Mouse (Mus musculus) CH12.LX (cell line): Measurements from ENCODE around the gene Fndc9. TPM values are rescaled to one million over a fixed set of nuclear protein-coding genes. Genes with fewer than 3 reads are reported as not detected.

Experiments used
- DNase-seq: peaks from one replicate; pipeline ENCODE4 v3.0.0-alpha.2; 2013; ENCODE audit errors: extremely low read depth
- H3K27ac ChIP-seq: 2 replicates; pipeline ENCODE4 v1.5.1; 2012; ENCODE audit warnings: low read depth, mild to moderate bottlenecking, control low read depth, moderate library complexity; ENCODE audit not compliant: insufficient read depth
- H3K27me3 ChIP-seq: replicated peaks from 2 replicates; pipeline ENCODE3; 2012; ENCODE audit warnings: inconsistent platforms
- H3K36me3 ChIP-seq, 2 experiments: replicated peaks in 1 of 2; 2 replicates each; pipeline versions ENCODE3 to v1.6.1; 2012; ENCODE audit warnings: inconsistent platforms in 1 of 2, low read length in 1 of 2, mild to moderate bottlenecking in 1 of 2, mixed read lengths in 1 of 2, moderate library complexity in 1 of 2; ENCODE audit not compliant: control insufficient read depth in 1 of 2, insufficient read depth in 1 of 2
- H3K4me1 ChIP-seq, 2 experiments: 2 replicates each; pipeline ENCODE4 v1.6.1; 2012; ENCODE audit warnings: inconsistent platforms in 1 of 2, moderate library complexity in 1 of 2; ENCODE audit not compliant: insufficient read depth in 2 of 2, control insufficient read depth in 1 of 2
- H3K4me2 ChIP-seq: 2 replicates; pipeline ENCODE4 v1.6.1; 2012; ENCODE audit warnings: low read depth, mild to moderate bottlenecking, control low read depth; ENCODE audit not compliant: poor library complexity, insufficient read depth, severe bottlenecking
- H3K4me3 ChIP-seq, 3 experiments: fragments of 150-350 bp in 1 of 3; sonication (generic) in 1 of 3; replicated peaks in 1 of 3; 2 replicates each; pipeline versions ENCODE3 to v1.5.1; 2011 to 2012; ENCODE audit warnings: low read depth in 2 of 3, low read length in 2 of 3, mild to moderate bottlenecking in 2 of 3, moderate library complexity in 2 of 3, control low read depth in 1 of 3, improper control_type of control experiment in 1 of 3, inconsistent platforms in 1 of 3, mixed read lengths in 1 of 3; ENCODE audit not compliant: poor library complexity in 1 of 3
- H3K79me2 ChIP-seq: replicated peaks from 2 replicates; pipeline ENCODE4 v1.6.1; 2012; ENCODE audit warnings: mild to moderate bottlenecking, moderate library complexity; ENCODE audit not compliant: control insufficient read depth, poor library complexity, insufficient read depth, severe bottlenecking; ENCODE audit errors: extremely low read depth
- H3K9ac ChIP-seq: 2 replicates; pipeline ENCODE4 v1.6.1; 2012; ENCODE audit warnings: low read depth, mild to moderate bottlenecking, control low read depth, moderate library complexity; ENCODE audit not compliant: insufficient read depth
- H3K9me3 ChIP-seq: replicated peaks from 2 replicates; pipeline ENCODE3; 2012; ENCODE audit warnings: low read length, inconsistent platforms, mixed read lengths
- BHLHE40 ChIP-seq: IDR thresholded peaks from 2 replicates; pipeline ENCODE4 v1.6.1; 2011; ENCODE audit warnings: mild to moderate bottlenecking, low read depth, low read length, improper control_type of control experiment
- CHD2 ChIP-seq: IDR thresholded peaks from 2 replicates; pipeline ENCODE4 v1.6.1; 2011; ENCODE audit warnings: low read length, improper control_type of control experiment
- CTCF ChIP-seq, 2 experiments: IDR thresholded peaks in 1 of 2; conservative IDR thresholded peaks in 1 of 2; 2 replicates each; pipeline ENCODE4 v1.5.1; 2011 to 2012; ENCODE audit warnings: low read depth in 2 of 2, low read length in 2 of 2, improper control_type of control experiment in 1 of 2, inconsistent platforms in 1 of 2, mild to moderate bottlenecking in 1 of 2, moderate library complexity in 1 of 2
- E2F4 ChIP-seq: IDR thresholded peaks from 2 replicates; pipeline ENCODE4 v1.6.1; 2011; ENCODE audit warnings: low read depth, low read length, improper control_type of control experiment; ENCODE audit not compliant: insufficient replicate concordance
- ELF1 ChIP-seq: IDR thresholded peaks from 2 replicates; pipeline ENCODE4 v1.6.1; 2014; ENCODE audit warnings: low read depth, mild to moderate bottlenecking, inconsistent platforms, low read length, improper control_type of control experiment
- EP300 ChIP-seq: IDR thresholded peaks from 2 replicates; pipeline ENCODE4 v1.6.1; 2011; ENCODE audit warnings: low read length, improper control_type of control experiment
- ETS1 ChIP-seq: conservative IDR thresholded peaks from 2 replicates; pipeline ENCODE4 v1.6.1; 2012; ENCODE audit warnings: low read depth, mild to moderate bottlenecking, inconsistent platforms, low read length, improper control_type of control experiment, moderate library complexity
- GABPA ChIP-seq: IDR thresholded peaks from 2 replicates; pipeline ENCODE4 v1.6.1; 2012; ENCODE audit warnings: low read depth, low read length, improper control_type of control experiment, inconsistent platforms; ENCODE audit not compliant: insufficient replicate concordance
- HCFC1 ChIP-seq: IDR thresholded peaks from 2 replicates; pipeline ENCODE4 v1.6.1; 2012; ENCODE audit warnings: low read depth, mild to moderate bottlenecking, inconsistent platforms, low read length, improper control_type of control experiment
- IRF4 ChIP-seq: IDR thresholded peaks from 2 replicates; pipeline ENCODE4 v1.6.1; 2014; ENCODE audit warnings: low read depth, mild to moderate bottlenecking, inconsistent platforms, low read length, improper control_type of control experiment
- JUN ChIP-seq: IDR thresholded peaks from 2 replicates; pipeline ENCODE4 v1.6.1; 2011; ENCODE audit warnings: low read depth, mild to moderate bottlenecking, low read length, improper control_type of control experiment, moderate library complexity; ENCODE audit not compliant: insufficient read depth
- JUND ChIP-seq: conservative IDR thresholded peaks from 2 replicates; pipeline ENCODE4 v1.6.1; 2011; ENCODE audit warnings: low read depth, low read length, improper control_type of control experiment
- KAT2A ChIP-seq: IDR thresholded peaks from 2 replicates; pipeline ENCODE4 v1.6.1; 2012; ENCODE audit warnings: low read length, improper control_type of control experiment, inconsistent platforms; ENCODE audit not compliant: insufficient replicate concordance
- MAFK ChIP-seq: IDR thresholded peaks from 2 replicates; pipeline ENCODE4 v1.6.1; 2011; ENCODE audit warnings: low read length, improper control_type of control experiment; ENCODE audit not compliant: insufficient replicate concordance
- MAX ChIP-seq: IDR thresholded peaks from 2 replicates; pipeline ENCODE4 v1.6.1; 2011; ENCODE audit warnings: low read length, improper control_type of control experiment
- MAZ ChIP-seq: IDR thresholded peaks from 2 replicates; pipeline ENCODE4 v1.6.1; 2012; ENCODE audit warnings: low read depth, mild to moderate bottlenecking, inconsistent platforms, low read length, improper control_type of control experiment, moderate library complexity
- MEF2A ChIP-seq: IDR thresholded peaks from 2 replicates; pipeline ENCODE4 v1.6.1; 2014; ENCODE audit warnings: low read depth, mild to moderate bottlenecking, inconsistent platforms, low read length, improper control_type of control experiment, borderline replicate concordance
- MXI1 ChIP-seq: IDR thresholded peaks from 2 replicates; pipeline ENCODE4 v1.6.1; 2011; ENCODE audit warnings: mild to moderate bottlenecking, low read depth, low read length, improper control_type of control experiment
- MYC ChIP-seq: IDR thresholded peaks from 2 replicates; pipeline ENCODE4 v1.6.1; 2011; ENCODE audit warnings: low read depth, mild to moderate bottlenecking, improper control_type of control experiment, low read length
- NELFE ChIP-seq: IDR thresholded peaks from 2 replicates; pipeline ENCODE4 v1.6.1; 2011; ENCODE audit warnings: low read depth, low read length, improper control_type of control experiment
- NRF1 ChIP-seq: IDR thresholded peaks from 2 replicates; pipeline ENCODE4 v1.6.1; 2014; ENCODE audit warnings: low read depth, mild to moderate bottlenecking, inconsistent platforms, low read length, improper control_type of control experiment, moderate library complexity
- PAX5 ChIP-seq: IDR thresholded peaks from 2 replicates; pipeline ENCODE4 v1.6.1; 2012; ENCODE audit warnings: low read length, inconsistent platforms, mixed read lengths
- POLR2A ChIP-seq: IDR thresholded peaks from 2 replicates; pipeline ENCODE4 v1.6.1; 2011; ENCODE audit warnings: low read depth, mild to moderate bottlenecking, improper control_type of control experiment, low read length
- POLR2AphosphoS2 ChIP-seq: IDR thresholded peaks from 2 replicates; pipeline ENCODE4 v1.6.1; 2011; ENCODE audit warnings: low read depth, low read length, improper control_type of control experiment
- RAD21 ChIP-seq: IDR thresholded peaks from 2 replicates; pipeline ENCODE4 v1.6.1; 2011; ENCODE audit warnings: low read depth, mild to moderate bottlenecking, low read length, improper control_type of control experiment, moderate library complexity
- RCOR1 ChIP-seq: conservative IDR thresholded peaks from 2 replicates; pipeline ENCODE4 v1.6.1; 2012; ENCODE audit warnings: low read depth, mild to moderate bottlenecking, inconsistent platforms, low read length, improper control_type of control experiment
- SIN3A ChIP-seq: IDR thresholded peaks from 2 replicates; pipeline ENCODE4 v1.6.1; 2012; ENCODE audit warnings: low read length, improper control_type of control experiment, inconsistent platforms
- SMC3 ChIP-seq: IDR thresholded peaks from 2 replicates; pipeline ENCODE4 v1.6.1; 2011; ENCODE audit warnings: low read depth, low read length, improper control_type of control experiment
- TBP ChIP-seq: conservative IDR thresholded peaks from 2 replicates; pipeline ENCODE4 v1.6.1; 2011; ENCODE audit warnings: low read depth, low read length, improper control_type of control experiment
- TCF12 ChIP-seq: IDR thresholded peaks from 2 replicates; pipeline ENCODE4 v1.6.1; 2014; ENCODE audit warnings: low read depth, mild to moderate bottlenecking, inconsistent platforms, low read length, improper control_type of control experiment
- USF1 ChIP-seq: IDR thresholded peaks from 2 replicates; pipeline ENCODE4 v1.6.1; 2014; ENCODE audit warnings: low read depth, mild to moderate bottlenecking, inconsistent platforms, low read length, improper control_type of control experiment
- USF2 ChIP-seq: conservative IDR thresholded peaks from 2 replicates; pipeline ENCODE4 v1.6.1; 2011; ENCODE audit warnings: low read depth, low read length, improper control_type of control experiment
- ZC3H11A ChIP-seq: IDR thresholded peaks from 2 replicates; pipeline ENCODE4 v1.6.1; 2012; ENCODE audit warnings: low read depth, mild to moderate bottlenecking, inconsistent platforms, low read length, improper control_type of control experiment
- ZKSCAN1 ChIP-seq: IDR thresholded peaks from 2 replicates; pipeline ENCODE4 v1.6.1; 2012; ENCODE audit warnings: low read depth, inconsistent platforms, low read length, improper control_type of control experiment, borderline replicate concordance
- ZMIZ1 ChIP-seq: IDR thresholded peaks from 2 replicates; pipeline ENCODE4 v1.6.1; 2012; ENCODE audit warnings: low read depth, mild to moderate bottlenecking, inconsistent platforms, low read length, improper control_type of control experiment
- ZNF384 ChIP-seq: IDR thresholded peaks from 2 replicates; pipeline ENCODE4 v1.6.1; 2012; ENCODE audit warnings: low read depth, low read length, improper control_type of control experiment, inconsistent platforms
- dilution Hi-C: fragments of 300-500 bp; cut with MboI; formaldehyde crosslinking; loops from 2 replicates; pipeline ENCODE4 v1.14.3; 2020; ENCODE audit warnings: low sequenced_read_pairs; ENCODE audit not compliant: extremely low pct_unique_long_range_greater_than_20kb, extremely low pct_ligation_motif_present
- in situ Hi-C: fragments of 300-500 bp; cut with MboI; formaldehyde crosslinking; loops from 3 replicates; pipeline ENCODE4 v1.14.3; 2019; ENCODE audit warnings: low sequenced_read_pairs, low pct_ligation_motif_present, low pct_unique_long_range_greater_than_20kb, mixed read lengths
- polyA plus RNA-seq: library from polyadenylated mRNA; unstranded; fragments of >175 nt; gene quantifications from 2 replicates; pipeline ENCODE4 v1.2.1, GENCODE M21; 2012; ENCODE audit warnings: low read depth; ENCODE audit not compliant: insufficient read length
- total RNA-seq, 2 experiments: library from RNA; depleted of rRNA; stranded (reverse); fragments of 300-350 nt in 1 of 2; fragments of >200 nt in 1 of 2; gene quantifications; 2 replicates each; pipeline ENCODE4 v1.2.3; 2012 to 2014

Fndc9 gene
- total and polyA plus RNA-seq, 3 experiments = 3.9 to 12.1 TPM; not detected in 1

GRCm38 (mm10) chr11:46265031-46265786 lies 29.9 kb downstream of the Fndc9 start:
- Histone ChIP-seq H3K79me2 (no peaks in the 10 kb centered on the region; the same call in none of the 2 replicates), H3K27ac (peak overlapping the region; percentile 77), H3K36me3 (peaks cover 80 to 96% of the 10 kb centered on the region in 2 experiments), H3K9me3 (no peaks in the 10 kb centered on the region), H3K9ac (0 out of 2 replicates have a peak overlapping the region, but pooled peaks have one; percentile 12), H3K27me3 (no peaks in the 10 kb centered on the region), H3K4me1 (peaks cover 8 to 57% of the 10 kb centered on the region in 2 experiments), H3K4me2 (peak overlapping the region; percentile 52)
- peak; percentile 91 for DNase-seq
- dilution Hi-C loops = no loop called here
- 0 out of 2 replicates have a peak, but pooled peaks have one; percentile 15 for TF ChIP-seq TBP
- TF ChIP-seq MEF2A = peak; percentile 66; the same call in 1 of the 2 replicates
- no peak for TF ChIP-seq KAT2A
- no peak for TF ChIP-seq SMC3
- no peak for TF ChIP-seq RAD21
- TF ChIP-seq E2F4 = no peak
- no peak for TF ChIP-seq CTCF (conservative IDR thresholded peaks at IDR 0.05 in 1 of 2, IDR thresholded peaks at IDR 0.05 in 1 of 2; ENCODE audit: low read depth in 2 of 2, low read length in 2 of 2)
- no peak for TF ChIP-seq ZKSCAN1
- TF ChIP-seq MXI1 = peak; percentile 50; the same call in 1 of the 2 replicates
- TF ChIP-seq ZC3H11A = no peak
- TF ChIP-seq MAX = peak; percentile 76
- TF ChIP-seq POLR2AphosphoS2 = no peak
- peak; percentile 68 for TF ChIP-seq BHLHE40
- no peak for TF ChIP-seq PAX5
- no peak for TF ChIP-seq NRF1
- TF ChIP-seq USF1 = no peak
- TF ChIP-seq POLR2A = peak; percentile 36
- TF ChIP-seq ETS1 = peak; percentile 77
- 0 out of 2 replicates have a peak, but pooled peaks have one; percentile 0 for TF ChIP-seq TCF12
- no peak for TF ChIP-seq GABPA
- peak; percentile 58; the same call in 1 of the 2 replicates for TF ChIP-seq SIN3A
- peak; percentile 71; the same call in 1 of the 2 replicates for TF ChIP-seq MYC
- TF ChIP-seq JUND = peak; percentile 63
- TF ChIP-seq ZNF384 = no peak
- TF ChIP-seq ZMIZ1 = no peak
- peak; percentile 74 for TF ChIP-seq JUN
- peak; percentile 96 for TF ChIP-seq IRF4
- TF ChIP-seq MAFK = no peak
- TF ChIP-seq MAZ = peak; percentile 46; the same call in 1 of the 2 replicates
- TF ChIP-seq HCFC1 = no peak
- TF ChIP-seq CHD2 = 0 out of 2 replicates have a peak, but pooled peaks have one; percentile 37
- TF ChIP-seq NELFE = no peak
- TF ChIP-seq EP300 = peak; percentile 75; the same call in 1 of the 2 replicates
- no peak for TF ChIP-seq RCOR1
- TF ChIP-seq ELF1 = peak; percentile 46
- no peak for TF ChIP-seq USF2
- TF ChIP-seq, all 38 proteins: peak for 17
- in situ Hi-C loops = no loop called here
- H3K4me3 ChIP-seq = no peak overlapping the region
